Mouse (Mus musculus) lung, embryonic 14.5 days (tissue): ENCODE results near the gene Mapkapk5. TPM values are rescaled to one million over a fixed set of nuclear protein-coding genes. Genes with fewer than 3 reads are reported as not detected.
A peak's percentile ranks its signal among the peaks of the same experiment; 100 is the strongest.

Source experiments
- ATAC-seq: fragments of 200-750 bp; cut with Nextera tagmentation; 2 replicates; pipeline ENCODE4 v1.8.0; 2017; ENCODE audit warnings: mild to moderate bottlenecking, moderate TSS enrichment, moderate library complexity; ENCODE audit not compliant: insufficient read depth
- DNase-seq: peaks from one replicate; pipeline ENCODE4 v3.0.0-alpha.2; 2015
- H3K27ac ChIP-seq: fragments of 300-500 bp; sonication (generic); 2 replicates; pipeline ENCODE4 v1.5.1; 2014; ENCODE audit warnings: low read depth, mild to moderate bottlenecking, moderate library complexity
- H3K27me3 ChIP-seq: fragments of 300-500 bp; sonication (generic); 2 replicates; pipeline ENCODE4 v1.6.1; 2014; ENCODE audit warnings: low read length, control low read depth; ENCODE audit not compliant: insufficient read depth
- H3K36me3 ChIP-seq: fragments of 300-500 bp; sonication (generic); 2 replicates; pipeline ENCODE4 v1.6.1; 2014; ENCODE audit warnings: control low read depth; ENCODE audit not compliant: insufficient read depth
- H3K4me1 ChIP-seq: fragments of 300-500 bp; sonication (generic); 2 replicates; pipeline ENCODE4 v1.6.1; 2014; ENCODE audit warnings: antibody characterized with exemption, control low read depth; ENCODE audit not compliant: insufficient read depth
- H3K4me2 ChIP-seq: fragments of 300-500 bp; sonication (generic); 2 replicates; pipeline ENCODE4 v1.6.1; 2014; ENCODE audit warnings: mild to moderate bottlenecking
- H3K4me3 ChIP-seq: fragments of 300-500 bp; sonication (generic); 2 replicates; pipeline ENCODE4 v1.5.1; 2014; ENCODE audit warnings: low read depth, low read length
- H3K9ac ChIP-seq: fragments of 300-500 bp; sonication (generic); 2 replicates; pipeline ENCODE4 v1.6.1; 2014
- H3K9me3 ChIP-seq: fragments of 300-500 bp; sonication (generic); 2 replicates; pipeline ENCODE4 v1.6.1; 2016; ENCODE audit warnings: low read depth, low read length, control low read depth
- CTCF ChIP-seq: IDR thresholded peaks from 2 replicates; pipeline ENCODE4 v1.5.1; 2016; ENCODE audit warnings: antibody characterized with exemption, low read depth
- WGBS: fragments of 180-500 bp; shearing (Covaris S2); extraction: QIAGEN DNeasy Blood & Tissue Kit; methylation state at CpG from one replicate; pipeline ENCODE4 v1.1.7; 2014; 5-methylcytosine and 5-hydroxymethylcytosine counted together
- polyA plus RNA-seq: library from polyadenylated mRNA; unstranded; fragments of >200 nt; fragmentation: Nextera tagmentation; extraction: Ambion mirVana; gene quantifications from 2 replicates; pipeline ENCODE4 v1.2.1, GENCODE M21; 2014

Gene Mapkapk5
- polyA plus RNA-seq, 1 experiment from 2014 or later = 55.1 TPM

- Histone ChIP-seq H3K9me3 (no peaks in the 10 kb centered on the region), H3K4me1 (peaks cover 3% of the 10 kb centered on the region; the same call in 1 of the 2 replicates), H3K27ac (no peak overlapping the region), H3K27me3 (no peaks in the 10 kb centered on the region), H3K4me2 (no peak overlapping the region), H3K36me3 (peaks cover 35% of the 10 kb centered on the region), H3K4me3 (no peak overlapping the region), H3K9ac (no peak overlapping the region)
- DNase-seq (no peak), ATAC-seq (no peak)
- 87% methylated on average over 5 of the region's 5 CpGs for WGBS
- TF ChIP-seq CTCF = no peak
Observed at GRCm38 (mm10) chr5:121540066-121540465, 5.6 kb downstream of the Mapkapk5 start.

DNA sequence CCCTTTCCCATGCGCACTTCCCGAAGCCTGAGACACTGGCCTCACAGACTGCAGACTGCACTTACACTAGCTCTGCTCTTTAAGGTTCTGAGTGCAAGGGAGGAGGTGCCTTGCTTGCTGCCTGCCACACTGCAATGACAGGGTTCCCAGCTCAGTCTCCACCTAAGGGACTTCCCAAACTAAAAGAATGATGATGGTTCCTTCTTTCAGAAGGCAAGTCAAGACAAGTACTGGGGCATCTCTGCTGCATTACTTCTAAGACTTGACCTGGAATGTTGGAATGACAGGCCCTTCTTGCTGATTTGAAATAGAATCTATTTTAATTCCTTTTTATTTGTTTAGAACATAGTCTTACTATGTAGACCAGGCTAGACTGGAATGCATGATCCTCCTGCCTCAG is 8.1 kb downstream of the Mapkapk5 start:
- Histone ChIP-seq H3K4me3 (no peak overlapping the region), H3K27ac (no peak overlapping the region), H3K4me1 (no peaks in the 10 kb centered on the region), H3K4me2 (no peak overlapping the region), H3K9me3 (no peaks in the 10 kb centered on the region), H3K36me3 (peaks cover 57% of the 10 kb centered on the region), H3K9ac (no peak overlapping the region), H3K27me3 (no peaks in the 10 kb centered on the region)
- DNase-seq (no peak), ATAC-seq (no peak)
- 92% methylated on average over 2 of the region's 2 CpGs for WGBS
- no peak for TF ChIP-seq CTCF

GRCm38 (mm10) chr5:121536921-121537555 is 8.7 kb downstream of the Mapkapk5 start:
- no peak overlapping the region for H3K27ac ChIP-seq
- H3K27me3 ChIP-seq = no peaks in the 10 kb centered on the region
- no peak for DNase-seq
- peaks cover 63% of the 10 kb centered on the region for H3K36me3 ChIP-seq
- TF ChIP-seq CTCF = no peak
- no peak overlapping the region for H3K4me3 ChIP-seq
- H3K9me3 ChIP-seq = no peaks in the 10 kb centered on the region
- no peaks in the 10 kb centered on the region for H3K4me1 ChIP-seq
- no peak for ATAC-seq
- H3K9ac ChIP-seq = no peak overlapping the region
- WGBS = 76% methylated on average over 7 of the region's 7 CpGs
- no peak overlapping the region for H3K4me2 ChIP-seq

DNA sequence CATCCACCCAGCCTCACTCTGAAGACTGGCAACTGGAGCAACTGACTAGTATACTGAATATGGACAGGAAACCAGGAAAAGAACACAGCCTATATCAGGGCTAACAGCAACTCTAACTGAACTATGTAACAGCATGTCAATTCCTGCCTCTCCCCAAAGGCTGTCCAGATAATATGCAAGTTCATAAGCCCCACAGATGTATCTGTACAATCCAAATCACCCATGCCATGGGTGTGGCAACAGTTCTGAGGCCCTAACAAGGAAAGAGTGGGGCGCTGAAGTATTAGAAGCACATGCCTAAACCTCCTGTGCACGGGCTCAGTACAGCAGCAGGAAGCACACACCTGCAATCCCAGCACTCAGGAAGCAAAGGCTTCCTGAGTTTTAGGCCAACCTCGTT is 10.6 kb downstream of the Mapkapk5 start:
- Histone ChIP-seq H3K4me1 (no peaks in the 10 kb centered on the region), H3K9ac (no peak overlapping the region), H3K36me3 (peaks cover 79% of the 10 kb centered on the region), H3K27ac (no peak overlapping the region), H3K4me2 (no peak overlapping the region), H3K27me3 (no peaks in the 10 kb centered on the region), H3K9me3 (no peaks in the 10 kb centered on the region), H3K4me3 (no peak overlapping the region)
- 88% methylated on average over 3 of the region's 3 CpGs for WGBS
- DNase-seq (no peak), ATAC-seq (no peak)
- TF ChIP-seq CTCF = no peak

DNA sequence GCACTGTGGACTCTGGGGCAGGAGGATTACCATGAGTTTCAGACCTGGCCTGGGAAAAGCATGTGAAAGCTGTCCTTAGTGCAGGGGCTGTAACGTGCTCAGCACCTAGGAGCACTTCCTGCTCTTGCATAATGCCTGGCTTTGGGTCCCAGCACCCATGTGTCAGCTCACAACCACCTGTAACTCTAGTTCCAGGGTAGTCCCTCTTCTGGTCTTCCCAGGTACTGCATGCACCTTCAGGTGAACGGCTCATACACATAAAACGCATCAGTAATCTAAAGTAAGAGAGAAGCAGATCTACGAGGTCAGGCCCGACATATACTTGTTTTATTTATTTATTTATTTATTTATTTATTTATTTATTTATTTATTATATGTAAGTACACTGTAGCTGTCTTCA is 11.2 kb downstream of the Mapkapk5 start:
- Histone ChIP-seq H3K36me3 (peaks cover 85% of the 10 kb centered on the region), H3K4me1 (no peaks in the 10 kb centered on the region), H3K9ac (no peak overlapping the region), H3K27me3 (no peaks in the 10 kb centered on the region), H3K9me3 (no peaks in the 10 kb centered on the region), H3K4me3 (no peak overlapping the region), H3K4me2 (no peak overlapping the region), H3K27ac (no peak overlapping the region)
- peak; percentile 14 for DNase-seq
- ATAC-seq = no peak
- 93% methylated on average over 5 of the region's 5 CpGs for WGBS
- TF ChIP-seq CTCF = peak; percentile 60

- no peaks in the 10 kb centered on the region for H3K9me3 ChIP-seq
- no peak overlapping the region for H3K9ac ChIP-seq
- no peak for TF ChIP-seq CTCF
- H3K27me3 ChIP-seq = no peaks in the 10 kb centered on the region
- H3K4me3 ChIP-seq = no peak overlapping the region
- H3K4me1 ChIP-seq = no peaks in the 10 kb centered on the region
- no peak overlapping the region for H3K27ac ChIP-seq
- ATAC-seq (peak; percentile 70), DNase-seq (peak; percentile 60)
- no peak overlapping the region for H3K4me2 ChIP-seq
- H3K36me3 ChIP-seq = peaks cover 83% of the 10 kb centered on the region
- WGBS = 46% methylated on average over 8 of the region's 8 CpGs
Observed at GRCm38 (mm10) chr5:121526961-121527360, 18.7 kb downstream of the Mapkapk5 start.

DNA sequence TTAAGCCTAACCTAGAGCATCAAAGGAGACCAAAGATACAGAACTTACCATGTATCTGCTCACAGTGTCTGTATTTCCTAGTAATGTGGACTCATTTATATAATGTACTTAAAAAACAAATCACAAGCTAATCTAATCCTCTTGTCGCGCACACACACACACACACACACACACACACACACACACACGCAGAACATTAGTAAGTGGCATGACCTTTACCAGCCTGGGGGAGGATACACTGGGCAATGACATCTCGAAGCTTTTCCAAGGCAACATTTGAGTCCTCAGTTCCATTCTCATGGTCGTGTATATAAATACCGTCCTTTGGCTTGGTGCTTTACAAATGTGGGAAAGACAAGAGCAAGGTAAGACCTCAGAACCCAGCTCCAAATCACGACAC is 19.2 kb downstream of the Mapkapk5 start:
- Histone ChIP-seq H3K4me2 (no peak overlapping the region), H3K9ac (no peak overlapping the region), H3K4me3 (no peak overlapping the region), H3K27me3 (no peaks in the 10 kb centered on the region), H3K36me3 (peaks cover 84% of the 10 kb centered on the region), H3K9me3 (no peaks in the 10 kb centered on the region), H3K27ac (no peak overlapping the region), H3K4me1 (no peaks in the 10 kb centered on the region)
- 66% methylated on average over 7 of the region's 7 CpGs for WGBS
- no peak for TF ChIP-seq CTCF
- DNase-seq (no peak), ATAC-seq (no peak)
